Mouse (Mus musculus) limb, embryonic 10.5 days (tissue): Measurements from ENCODE around the gene Tsks. TPM values are rescaled to one million over a fixed set of nuclear protein-coding genes. Genes with fewer than 3 reads are reported as not detected.

Source experiments
- polyA plus RNA-seq: library from polyadenylated mRNA; unstranded; fragments of >200 nt; fragmentation: Nextera tagmentation; extraction: Ambion mirVana; gene quantifications from 2 replicates; pipeline ENCODE4 v1.2.1, GENCODE M21; 2016

Tsks gene
- polyA plus RNA-seq, 1 experiment from 2014 or later, result 0.18 TPM

Other genes starting within 250 kb of the Tsks start
- not detected in 2 replicates for gene Izumo2, start 234.5 kb upstream of the Tsks start, polyA plus RNA-seq
- gene Vrk3, start 194.8 kb upstream of the Tsks start, polyA plus RNA-seq, result 37.7 and 38.1 TPM in 2 replicates
- 2.6 and 3.1 TPM in 2 replicates for gene Zfp473, start 192.2 kb upstream of the Tsks start, polyA plus RNA-seq
- gene Nup62, start 127.1 kb upstream of the Tsks start, polyA plus RNA-seq, result 174 and 181 TPM in 2 replicates
- gene Il4i1, start 126.8 kb upstream of the Tsks start, polyA plus RNA-seq, result 0.89 and 0.94 TPM in 2 replicates
- 3.1 and 3.4 TPM in 2 replicates for gene Atf5, start 126.5 kb upstream of the Tsks start, polyA plus RNA-seq
- 96.4 and 99.6 TPM in 2 replicates for gene Akt1s1, start 94.2 kb upstream of the Tsks start, polyA plus RNA-seq
- 71.4 and 75.2 TPM in 2 replicates for gene Tbc1d17, start 94.1 kb upstream of the Tsks start, polyA plus RNA-seq
- 37.5 and 43.1 TPM in 2 replicates for gene Pnkp, start 86.1 kb upstream of the Tsks start, polyA plus RNA-seq
- gene Ptov1, start 73.4 kb upstream of the Tsks start, polyA plus RNA-seq, result 434 and 504 TPM in 2 replicates
- 140 and 145 TPM in 2 replicates for gene Med25, start 50.5 kb upstream of the Tsks start, polyA plus RNA-seq
- gene Fuz, start 47.1 kb upstream of the Tsks start, polyA plus RNA-seq, result 14.8 and 20.0 TPM in 2 replicates
- gene Ap2a1, start 13.7 kb upstream of the Tsks start, polyA plus RNA-seq, result 78.7 and 85.3 TPM in 2 replicates
- 11.4 and 18.8 TPM in 2 replicates for gene Cpt1c, start 31.6 kb downstream of the Tsks start, polyA plus RNA-seq
- gene Prmt1, start 43.4 kb downstream of the Tsks start, polyA plus RNA-seq, result 979 and 1,027 TPM in 2 replicates
- 74.7 and 75.0 TPM in 2 replicates for gene Irf3, start 54.4 kb downstream of the Tsks start, polyA plus RNA-seq
- gene Bcl2l12, start 55.5 kb downstream of the Tsks start, polyA plus RNA-seq, result 89.7 and 92.2 TPM in 2 replicates
- 47.8 and 50.6 TPM in 2 replicates for gene Scaf1, start 73.2 kb downstream of the Tsks start, polyA plus RNA-seq
- 15.6 and 18.3 TPM in 2 replicates for gene Rras, start 74.8 kb downstream of the Tsks start, polyA plus RNA-seq
- gene Prr12, start 109.7 kb downstream of the Tsks start, polyA plus RNA-seq, result 16.3 and 18.1 TPM in 2 replicates
- gene Nosip, start 119.2 kb downstream of the Tsks start, polyA plus RNA-seq, result 80.4 and 81.2 TPM in 2 replicates
- 16.8 and 24.8 TPM in 2 replicates for gene Prrg2, start 119.5 kb downstream of the Tsks start, polyA plus RNA-seq
- 175 and 210 TPM in 2 replicates for gene Rcn3, start 149.0 kb downstream of the Tsks start, polyA plus RNA-seq
- 5.2 and 7.8 TPM in 2 replicates for gene Fcgrt, start 160.6 kb downstream of the Tsks start, polyA plus RNA-seq
- 1,846 and 2,302 TPM in 2 replicates for gene Rps11, start 181.2 kb downstream of the Tsks start, polyA plus RNA-seq
- gene Rpl13a, start 185.6 kb downstream of the Tsks start, polyA plus RNA-seq, result 1,210 and 1,327 TPM in 2 replicates
- gene Gm45713, start 193.0 kb downstream of the Tsks start, polyA plus RNA-seq, result not detected in 2 replicates
- gene Flt3l, start 193.2 kb downstream of the Tsks start, polyA plus RNA-seq, result 1.4 and 1.5 TPM in 2 replicates
- gene Pih1d1, start 211.1 kb downstream of the Tsks start, polyA plus RNA-seq, result 105 and 109 TPM in 2 replicates
- gene Aldh16a1, start 211.4 kb downstream of the Tsks start, polyA plus RNA-seq, result 54.2 and 63.7 TPM in 2 replicates
- gene Slc17a7, start 220.7 kb downstream of the Tsks start, polyA plus RNA-seq, result 0.06 TPM in 1 of 2 replicates, not detected in the other
- not detected in 2 replicates for gene Gfy, start 236.4 kb downstream of the Tsks start, polyA plus RNA-seq
- not detected in 2 replicates for gene Pth2, start 237.8 kb downstream of the Tsks start, polyA plus RNA-seq